Mouse (Mus musculus): ENCODE results near the gene Map3k6. TPM values are rescaled to one million over a fixed set of nuclear protein-coding genes. Genes with fewer than 3 reads are reported as not detected.

Gene Map3k6
- polyA plus RNA-seq, 1 experiment = 11.6 TPM

- no peaks in the 10 kb centered on the region for H3K27me3 ChIP-seq (replicated peaks)
- H3K36me3 ChIP-seq (replicated peaks; ENCODE audit: low read length) = peaks cover 98% of the 10 kb centered on the region
- TF ChIP-seq GATA1 (IDR thresholded peaks at IDR 0.05; ENCODE audit: borderline replicate concordance, low read length) (no peak), FLI1 (IDR thresholded peaks at IDR 0.05; ENCODE audit: low read length) (no peak)
- peaks cover 37% of the 10 kb centered on the region for H3K4me1 ChIP-seq
- no peak overlapping the region for H3K4me3 ChIP-seq (replicated peaks)
- H3K9me3 ChIP-seq = no peaks in the 10 kb centered on the region
Measured at GRCm38 (mm10) chr4:133300421-133300820, 59.8 kb downstream of the Map3k6 start.

GRCm38 (mm10) chr4:133301802-133302201 is 61.2 kb downstream of the Map3k6 start:
- H3K9me3 ChIP-seq = no peaks in the 10 kb centered on the region
- TF ChIP-seq FLI1 (IDR thresholded peaks at IDR 0.05; ENCODE audit: low read length) (no peak), GATA1 (IDR thresholded peaks at IDR 0.05; ENCODE audit: borderline replicate concordance, low read length) (no peak)
- H3K4me1 ChIP-seq = peaks cover 37% of the 10 kb centered on the region
- no peaks in the 10 kb centered on the region for H3K27me3 ChIP-seq (replicated peaks)
- no peak overlapping the region for H3K4me3 ChIP-seq (replicated peaks)
- peaks cover 95% of the 10 kb centered on the region for H3K36me3 ChIP-seq (replicated peaks; ENCODE audit: low read length)

Other genes starting within 250 kb of the Map3k6 start
- gene Ahdc1, start 229.6 kb upstream of the Map3k6 start, polyA plus RNA-seq (2012; ENCODE audit: insufficient read depth, low replicate concordance) = 42.4 and 114 TPM in 2 replicates
- 43.7 and 76.2 TPM in 2 replicates for gene Wasf2, start 110.3 kb upstream of the Map3k6 start, polyA plus RNA-seq (2012; ENCODE audit: insufficient read depth, low replicate concordance)
- 1.7 and 2.5 TPM in 2 replicates for gene Cd164l2, start 28.7 kb upstream of the Map3k6 start, polyA plus RNA-seq (2012; ENCODE audit: insufficient read depth, low replicate concordance)
- gene Gpr3, start 28.3 kb upstream of the Map3k6 start, polyA plus RNA-seq (2012; ENCODE audit: insufficient read depth, low replicate concordance) = not detected in 2 replicates
- 6.0 TPM in 1 of 2 replicates, not detected in the other for gene Sytl1, start 22.3 kb downstream of the Map3k6 start, polyA plus RNA-seq (2012; ENCODE audit: insufficient read depth, low replicate concordance)
- 5.8 and 12.2 TPM in 2 replicates for gene Tmem222, start 37.0 kb downstream of the Map3k6 start, polyA plus RNA-seq (2012; ENCODE audit: insufficient read depth, low replicate concordance)
- 85.7 and 118 TPM in 2 replicates for gene Wdtc1, start 112.7 kb downstream of the Map3k6 start, polyA plus RNA-seq (2012; ENCODE audit: insufficient read depth, low replicate concordance)
- gene Slc9a1, start 128.9 kb downstream of the Map3k6 start, polyA plus RNA-seq (2012; ENCODE audit: insufficient read depth, low replicate concordance) = 50.9 and 56.9 TPM in 2 replicates
- 0.97 TPM in 1 of 2 replicates, not detected in the other for gene Tent5b, start 239.3 kb downstream of the Map3k6 start, polyA plus RNA-seq (2012; ENCODE audit: insufficient read depth, low replicate concordance)